Mouse (Mus musculus) spleen, adult 2 months (tissue): ENCODE measurements around the gene Gm13698. TPM values are rescaled to one million over a fixed set of nuclear protein-coding genes. Genes with fewer than 3 reads are reported as not detected.
"Not testable (repeated sequence)": the region's sequence is repeated elsewhere in the genome, so short reads cannot be mapped to it uniquely, and the experiment has no call there.

Experiments used
- DNase-seq, 2 experiments: peaks; one replicate each; pipeline versions ENCODE4 v3.0.0 to v3.0.0-alpha.2; 2012 to 2021; ENCODE audit warnings: low spot score in 2 of 2, low read depth in 1 of 2
- H3K27ac ChIP-seq: fragments of 200-500 bp; 2 replicates; pipeline ENCODE4 v1.5.1; 2012; ENCODE audit warnings: low read length, inconsistent platforms; ENCODE audit not compliant: insufficient read depth
- H3K27me3 ChIP-seq: fragments of 200-500 bp; 2 replicates; pipeline ENCODE4 v1.6.1; 2012; ENCODE audit warnings: mild to moderate bottlenecking, moderate library complexity, low read length, inconsistent platforms; ENCODE audit not compliant: control insufficient read depth, insufficient read depth
- H3K36me3 ChIP-seq: fragments of 200-500 bp; 2 replicates; pipeline ENCODE4 v1.6.1; 2012; ENCODE audit warnings: mild to moderate bottlenecking, low read length, inconsistent platforms; ENCODE audit not compliant: control insufficient read depth, insufficient read depth
- H3K4me1 ChIP-seq: fragments of 200-500 bp; 2 replicates; pipeline ENCODE4 v1.6.1; 2011; ENCODE audit warnings: inconsistent platforms; ENCODE audit not compliant: control insufficient read depth, insufficient read depth, insufficient read length
- H3K4me3 ChIP-seq: fragments of 200-500 bp; 2 replicates; pipeline ENCODE4 v1.5.1; 2011; ENCODE audit warnings: mild to moderate bottlenecking, inconsistent platforms; ENCODE audit not compliant: insufficient read depth, insufficient read length; ENCODE audit errors: extremely low read depth
- WGBS: fragments of 180-500 bp; shearing (Covaris S2); methylation state at CpG from one replicate; pipeline ENCODE4 v1.1.7; 2018; 5-methylcytosine and 5-hydroxymethylcytosine counted together
- polyA plus RNA-seq: library from polyadenylated mRNA; depleted of rRNA; stranded (reverse); fragments of >200 nt; gene quantifications from 2 replicates; pipeline ENCODE4 v1.2.3, GENCODE M21; 2012; rRNA removed

Gm13698 gene
- polyA plus RNA-seq, 1 experiment = not detected

DNA sequence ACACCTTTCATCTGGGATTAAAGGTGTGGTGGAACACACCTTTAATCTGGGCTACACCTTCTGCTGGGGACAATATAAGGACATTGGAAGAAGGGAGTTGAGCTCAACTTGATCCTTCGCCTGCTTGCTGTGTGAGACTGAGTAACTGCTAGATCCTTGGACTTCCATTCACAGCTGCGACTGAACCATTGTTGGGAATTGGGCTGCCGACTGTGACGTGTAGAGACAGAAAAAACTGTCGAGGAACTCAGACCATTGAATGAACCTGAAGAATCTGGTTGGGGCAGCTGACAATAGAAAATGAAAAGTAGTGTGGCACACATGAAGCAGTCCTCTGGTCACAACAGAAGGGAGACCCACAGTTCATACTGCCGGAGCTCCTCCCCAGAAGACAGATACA, 34.8 kb downstream of the Gm13698 start, which contains the start of gene Gm13691:
Gene Gm13691 (plus strand): TSS at position 301 of the 400 bp plus-strand sequence.
- no CpG with 5 or more reads among the region's 6 CpGs for WGBS
- not testable (repeated sequence) for H3K36me3 ChIP-seq

DNA sequence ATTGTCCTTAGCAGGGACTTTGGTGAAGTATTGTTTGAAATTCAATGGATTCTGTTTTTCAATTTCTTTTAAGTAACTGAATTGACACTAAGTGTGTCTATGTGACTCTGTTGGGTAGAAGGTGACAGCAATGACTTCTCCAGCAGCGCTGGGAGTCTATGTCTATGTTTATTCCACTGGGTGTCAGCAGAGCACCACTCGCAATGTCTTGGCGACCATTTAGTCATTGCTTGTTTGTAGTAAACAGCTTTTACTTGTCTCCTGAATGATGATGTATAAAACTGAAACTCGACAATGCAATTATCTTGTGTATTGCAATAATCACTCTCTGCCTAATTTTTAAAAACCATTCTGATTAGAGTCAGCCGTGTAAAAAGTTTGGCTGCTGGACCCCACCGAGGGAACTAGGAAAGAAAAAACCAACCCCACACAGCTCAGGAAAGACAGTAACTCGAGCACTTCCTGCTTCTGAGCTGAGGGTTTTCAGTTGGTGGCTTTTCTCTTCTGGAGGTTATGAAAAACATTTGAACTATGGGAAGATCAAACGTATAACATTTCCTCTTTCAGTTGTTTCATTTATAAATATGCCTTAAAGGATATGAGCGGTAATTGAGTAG, 38.3 kb downstream of the Gm13698 start:
- H3K4me3 ChIP-seq = not testable (repeated sequence)

More for the DNA sequence above, 34.8 kb downstream of the Gm13698 start, which contains the start of gene Gm13691:
- H3K27ac ChIP-seq, DNase-seq, H3K4me3 ChIP-seq, H3K4me1 ChIP-seq, H3K27me3 ChIP-seq: not testable (repeated sequence)

DNA sequence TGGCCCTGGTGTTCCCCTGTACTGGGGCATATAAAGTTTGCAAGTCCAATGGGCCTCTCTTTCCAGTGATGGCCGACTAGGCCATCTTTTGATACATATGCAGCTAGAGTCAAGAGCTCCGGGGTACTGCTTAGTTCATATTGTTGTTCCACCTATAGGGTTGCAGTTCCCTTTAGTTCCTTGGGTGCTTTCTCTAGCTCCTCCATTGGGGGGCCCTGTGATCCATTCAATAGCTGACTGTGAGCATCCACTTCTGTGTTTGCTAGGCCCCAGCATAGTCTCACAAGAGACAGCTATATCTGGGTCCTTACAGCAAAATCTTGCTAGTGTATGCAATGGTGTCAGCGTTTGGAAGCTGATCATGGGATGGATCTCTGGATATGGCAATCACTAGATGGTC, 39.0 kb downstream of the Gm13698 start:
- H3K27ac ChIP-seq, H3K27me3 ChIP-seq, H3K36me3 ChIP-seq, H3K4me1 ChIP-seq, H3K4me3 ChIP-seq, DNase-seq: not testable (repeated sequence)
- WGBS = 32% methylated on average over 3 of the region's 3 CpGs

More for the DNA sequence above, 38.3 kb downstream of the Gm13698 start:
- H3K36me3 ChIP-seq, H3K27ac ChIP-seq, H3K4me1 ChIP-seq, H3K27me3 ChIP-seq: not testable (repeated sequence)
- peak; percentile 4 to 61 for DNase-seq
- 1% methylated on average over 8 of the region's 9 CpGs for WGBS

Other genes starting within 250 kb of the Gm13698 start
- 17.5 and 36.6 TPM in 2 replicates for gene Itgav, start 231.3 kb upstream of the Gm13698 start, polyA plus RNA-seq
- 0.07 and 0.15 TPM in 2 replicates for gene Fam171b, start 143.1 kb upstream of the Gm13698 start, polyA plus RNA-seq
- gene Zswim2, start 14.5 kb upstream of the Gm13698 start, polyA plus RNA-seq = not detected in 2 replicates
- not detected in 2 replicates for gene Gm13693, start 5.8 kb downstream of the Gm13698 start, polyA plus RNA-seq
- not detected in 2 replicates for gene Gm13695, start 11.6 kb downstream of the Gm13698 start, polyA plus RNA-seq
- gene Gm13696, start 17.4 kb downstream of the Gm13698 start, polyA plus RNA-seq = not detected in 2 replicates
- gene Gm13694, start 23.2 kb downstream of the Gm13698 start, polyA plus RNA-seq = not detected in 2 replicates
- gene Gm13697, start 29.1 kb downstream of the Gm13698 start, polyA plus RNA-seq = not detected in 2 replicates
- gene Gm13691, start 34.9 kb downstream of the Gm13698 start, polyA plus RNA-seq = not detected in 2 replicates